ENCODE assay signal across 14 mouse cellular contexts in the genomic region with DNA sequence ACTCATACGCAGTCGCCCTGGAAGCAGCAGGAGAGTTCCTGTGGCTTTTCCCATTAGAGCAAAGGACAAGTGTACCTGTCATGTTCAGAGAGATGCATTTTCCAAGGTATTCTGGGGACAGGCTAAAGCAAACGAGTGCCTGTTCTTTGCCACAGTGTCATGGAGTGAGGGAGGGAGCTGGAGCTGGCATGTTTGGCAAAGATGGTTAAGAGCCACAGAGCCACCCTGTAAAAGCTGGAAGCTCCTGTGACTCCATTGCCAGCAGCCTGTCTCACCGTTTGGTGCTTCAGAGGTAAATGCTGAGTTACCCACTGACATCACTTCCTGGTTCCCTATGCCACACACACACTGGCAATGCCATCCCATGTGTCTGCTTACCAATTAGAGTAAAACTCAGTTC.
DNase-seq lines count a peak whose midpoint lies in the region; ATAC-seq lines count a peak whose summit lies in the region.
"Had no signal": no experiment of that assay in that cellular context is flagged by ENCODE, and none has a peak within 500 bp of the region (broad histone marks: within the 10 kb centered on the region; RNA-seq: fewer than 3 reads in every experiment).

No protein-coding gene starts in this region.

- DNase-seq in frontal cortex, postnatal 25 days (ENCODE audit: low spot score in 2 of 2), result no peak
- DNase-seq in cerebellum, adult 18-20 months, result peak; percentile 38 to 57
- DNase-seq in cerebellum, adult 8-10 months, result peak; percentile 26
- DNase-seq: adrenal gland, adult 2 months; adrenal gland, postnatal 25 days; gastrocnemius, postnatal 14 days; heart, adult 18-20 months; heart, postnatal 36 days; kidney, adult 8-10 months had no signal

- peak; percentile 12; the same call in 1 of the 2 replicates for ATAC-seq in frontal cortex, adult (ENCODE audit: low TSS enrichment)
- no peak for ATAC-seq in granulocyte monocyte progenitor cell, adult 5-6 weeks (replicated peaks; ENCODE audit: poor library complexity, severe bottlenecking)
- no peak for ATAC-seq in inflammation-experienced regulatory T-cells, adult 6 months
- ATAC-seq: forebrain, embryonic 13.5 days; intestine, postnatal 0 days had no signal

Comparison
In these comparisons a context has a peak if more than half of its experiments do, and no peak if none do; other contexts are left out.
1. DNase-seq: peak in cerebellum, adult 18-20 months (2 of 2) and cerebellum, adult 8-10 months (single experiment); none in frontal cortex, postnatal 25 days (0 of 2).